Mouse (Mus musculus) C2C12 (cell line): ENCODE measurements around the gene Zfp266.

Experiments used
- CEBPB ChIP-seq: IDR thresholded peaks from one replicate; pipeline ENCODE4 v1.6.1; 2011; ENCODE audit warnings: low read depth, mild to moderate bottlenecking, control low read depth, moderate library complexity
- CTCF ChIP-seq: IDR thresholded peaks from one replicate; pipeline ENCODE4 v1.5.1; 2011; ENCODE audit not compliant: control insufficient read depth, insufficient read depth, insufficient read length
- MAX ChIP-seq: IDR thresholded peaks from one replicate; pipeline ENCODE4 v1.6.1; 2011; ENCODE audit warnings: mild to moderate bottlenecking, control low read depth
- MYOD1 ChIP-seq: IDR thresholded peaks from one replicate; pipeline ENCODE4 v1.6.1; 2011; ENCODE audit warnings: low read depth; ENCODE audit not compliant: control insufficient read depth, insufficient read length
- MYOG ChIP-seq: IDR thresholded peaks from one replicate; pipeline ENCODE4 v1.6.1; 2011; ENCODE audit not compliant: control insufficient read depth, insufficient read length; ENCODE audit errors: extremely low read depth
- USF1 ChIP-seq: IDR thresholded peaks from one replicate; pipeline ENCODE4 v1.6.1; 2011; ENCODE audit warnings: low read depth, mild to moderate bottlenecking, control low read depth, moderate library complexity

DNA sequence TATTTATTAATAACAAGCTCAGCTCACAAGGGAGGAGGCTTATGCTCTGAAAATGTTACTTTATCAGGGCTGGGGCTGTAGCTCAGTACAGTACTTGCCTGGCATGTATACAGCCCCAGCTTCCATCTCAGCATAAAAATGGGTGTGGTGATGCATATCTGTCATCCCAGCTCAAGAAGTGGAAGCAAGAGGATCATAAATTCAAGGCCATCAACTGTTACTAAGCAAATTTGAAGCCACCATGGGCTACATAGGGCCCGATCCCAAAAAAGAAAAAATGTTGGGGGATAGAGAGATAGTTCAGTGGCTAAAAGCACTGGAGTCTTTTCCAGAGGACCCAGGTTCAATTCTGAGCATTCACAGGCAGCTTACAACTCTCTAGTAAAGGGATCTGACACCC, 44.6 kb downstream of the Zfp266 start:
- TF ChIP-seq CTCF (no peak), MYOG (no peak), CEBPB (no peak), MAX (no peak), USF1 (no peak), MYOD1 (no peak)
